Mouse (Mus musculus): Measurements from ENCODE around the gene Ccdc32. TPM values are rescaled to one million over a fixed set of nuclear protein-coding genes. Genes with fewer than 3 reads are reported as not detected.

The Ccdc32 gene
- polyA plus RNA-seq, 1 experiment from 2014 or later: 55.9 TPM

GRCm38 (mm10) chr2:118980841-118981240, 48.4 kb downstream of the Ccdc32 start:
- Histone ChIP-seq H3K27me3 (replicated peaks; ENCODE audit: control insufficient read depth, insufficient read depth, low read length) (peaks cover 15% of the 10 kb centered on the region; the same call in 1 of the 2 replicates), H3K4me3 (ENCODE audit: low read depth, low read length) (no peak overlapping the region), H3K27ac (ENCODE audit: low read depth, low read length) (no peak overlapping the region), H3K36me3 (ENCODE audit: control insufficient read depth, insufficient read depth) (no peaks in the 10 kb centered on the region), H3K4me2 (replicated peaks; ENCODE audit: low read depth) (no peak overlapping the region), H3K4me1 (replicated peaks; ENCODE audit: control insufficient read depth, insufficient read depth, low read length) (no peaks in the 10 kb centered on the region), H3K9ac (ENCODE audit: low read depth, low read length) (no peak overlapping the region), H3K9me3 (ENCODE audit: control insufficient read depth) (no peaks in the 10 kb centered on the region)
- TF ChIP-seq CTCF (IDR thresholded peaks at IDR 0.05; ENCODE audit: low read depth): no peak
- ATAC-seq: no peak
- 76% methylated on average over 6 of the region's 6 CpGs for WGBS

- WGBS: 40% methylated on average over 6 of the region's 6 CpGs
- peak; percentile 41 for TF ChIP-seq CTCF (IDR thresholded peaks at IDR 0.05; ENCODE audit: low read depth)
- peaks cover 36% of the 10 kb centered on the region for H3K27me3 ChIP-seq (replicated peaks; ENCODE audit: control insufficient read depth, insufficient read depth, low read length)
- no peak overlapping the region for H3K27ac ChIP-seq (ENCODE audit: low read depth, low read length)
- no peak for ATAC-seq
- H3K36me3 ChIP-seq (ENCODE audit: control insufficient read depth, insufficient read depth): no peaks in the 10 kb centered on the region
- no peak overlapping the region for H3K4me3 ChIP-seq (ENCODE audit: low read depth, low read length)
- no peak overlapping the region for H3K4me2 ChIP-seq (replicated peaks; ENCODE audit: low read depth)
- no peaks in the 10 kb centered on the region for H3K4me1 ChIP-seq (replicated peaks; ENCODE audit: control insufficient read depth, insufficient read depth, low read length)
- no peak overlapping the region for H3K9ac ChIP-seq (ENCODE audit: low read depth, low read length)
- no peaks in the 10 kb centered on the region for H3K9me3 ChIP-seq (ENCODE audit: control insufficient read depth)
These were observed 51.1 kb downstream of the Ccdc32 start for GRCm38 (mm10) chr2:118978064-118978463.

- peak overlapping the region; percentile 89 for H3K4me2 ChIP-seq (replicated peaks; ENCODE audit: low read depth)
- H3K4me3 ChIP-seq (ENCODE audit: low read depth, low read length): peak overlapping the region; percentile 49
- H3K36me3 ChIP-seq (ENCODE audit: control insufficient read depth, insufficient read depth): no peaks in the 10 kb centered on the region
- peaks cover 36% of the 10 kb centered on the region for H3K27me3 ChIP-seq (replicated peaks; ENCODE audit: control insufficient read depth, insufficient read depth, low read length)
- H3K9me3 ChIP-seq (ENCODE audit: control insufficient read depth): no peaks in the 10 kb centered on the region
- no peak overlapping the region for H3K27ac ChIP-seq (ENCODE audit: low read depth, low read length)
- peak overlapping the region; percentile 45; the same call in 1 of the 2 replicates for H3K9ac ChIP-seq (ENCODE audit: low read depth, low read length)
- 27% methylated on average over 5 of the region's 5 CpGs for WGBS
- H3K4me1 ChIP-seq (replicated peaks; ENCODE audit: control insufficient read depth, insufficient read depth, low read length): no peaks in the 10 kb centered on the region
- ATAC-seq: no peak
- no peak for TF ChIP-seq CTCF (IDR thresholded peaks at IDR 0.05; ENCODE audit: low read depth)
These were observed 52.3 kb downstream of the Ccdc32 start for GRCm38 (mm10) chr2:118976941-118977340.

GRCm38 (mm10) chr2:118976282-118976929, 52.8 kb downstream of the Ccdc32 start:
- TF ChIP-seq CTCF (IDR thresholded peaks at IDR 0.05; ENCODE audit: low read depth): peak; percentile 87
- 2% methylated on average over 57 of the region's 57 CpGs for WGBS
- peak overlapping the region; percentile 49 for H3K4me3 ChIP-seq (ENCODE audit: low read depth, low read length)
- no peaks in the 10 kb centered on the region for H3K36me3 ChIP-seq (ENCODE audit: control insufficient read depth, insufficient read depth)
- H3K27ac ChIP-seq (ENCODE audit: low read depth, low read length): no peak overlapping the region
- peak overlapping the region; percentile 45 for H3K9ac ChIP-seq (ENCODE audit: low read depth, low read length)
- H3K27me3 ChIP-seq (replicated peaks; ENCODE audit: control insufficient read depth, insufficient read depth, low read length): peaks cover 36% of the 10 kb centered on the region
- no peaks in the 10 kb centered on the region for H3K9me3 ChIP-seq (ENCODE audit: control insufficient read depth)
- no peaks in the 10 kb centered on the region for H3K4me1 ChIP-seq (replicated peaks; ENCODE audit: control insufficient read depth, insufficient read depth, low read length)
- peak overlapping the region; percentile 89 for H3K4me2 ChIP-seq (replicated peaks; ENCODE audit: low read depth)
- peak; percentile 48 for ATAC-seq

GRCm38 (mm10) chr2:118975855-118976254, 53.3 kb downstream of the Ccdc32 start:
- Histone ChIP-seq H3K9me3 (ENCODE audit: control insufficient read depth) (no peaks in the 10 kb centered on the region), H3K9ac (ENCODE audit: low read depth, low read length) (peak overlapping the region; percentile 45), H3K4me2 (replicated peaks; ENCODE audit: low read depth) (peak overlapping the region; percentile 89), H3K27ac (ENCODE audit: low read depth, low read length) (no peak overlapping the region), H3K4me3 (ENCODE audit: low read depth, low read length) (peak overlapping the region; percentile 49), H3K4me1 (replicated peaks; ENCODE audit: control insufficient read depth, insufficient read depth, low read length) (no peaks in the 10 kb centered on the region), H3K27me3 (replicated peaks; ENCODE audit: control insufficient read depth, insufficient read depth, low read length) (peaks cover 36% of the 10 kb centered on the region), H3K36me3 (ENCODE audit: control insufficient read depth, insufficient read depth) (no peaks in the 10 kb centered on the region)
- TF ChIP-seq CTCF (IDR thresholded peaks at IDR 0.05; ENCODE audit: low read depth): no peak
- WGBS: 5% methylated on average over 15 of the region's 15 CpGs
- ATAC-seq: no peak

- peak; percentile 93 for TF ChIP-seq CTCF (IDR thresholded peaks at IDR 0.05; ENCODE audit: low read depth)
- H3K4me3 ChIP-seq (ENCODE audit: low read depth, low read length): peak overlapping the region; percentile 31
- no peak overlapping the region for H3K9ac ChIP-seq (ENCODE audit: low read depth, low read length)
- no peak overlapping the region for H3K27ac ChIP-seq (ENCODE audit: low read depth, low read length)
- H3K27me3 ChIP-seq (replicated peaks; ENCODE audit: control insufficient read depth, insufficient read depth, low read length): peaks cover 35% of the 10 kb centered on the region
- WGBS: 2% methylated on average over 33 of the region's 33 CpGs
- no peaks in the 10 kb centered on the region for H3K36me3 ChIP-seq (ENCODE audit: control insufficient read depth, insufficient read depth)
- no peaks in the 10 kb centered on the region for H3K9me3 ChIP-seq (ENCODE audit: control insufficient read depth)
- peak overlapping the region; percentile 70 for H3K4me2 ChIP-seq (replicated peaks; ENCODE audit: low read depth)
- no peaks in the 10 kb centered on the region for H3K4me1 ChIP-seq (replicated peaks; ENCODE audit: control insufficient read depth, insufficient read depth, low read length)
- peak; percentile 57 for ATAC-seq
These were observed 56.4 kb downstream of the Ccdc32 start for GRCm38 (mm10) chr2:118972687-118973376.

Measured in intestine, postnatal 0 days (tissue).